Comparison of ENCODE assay signal across 7 mouse cellular contexts in the genomic region with DNA sequence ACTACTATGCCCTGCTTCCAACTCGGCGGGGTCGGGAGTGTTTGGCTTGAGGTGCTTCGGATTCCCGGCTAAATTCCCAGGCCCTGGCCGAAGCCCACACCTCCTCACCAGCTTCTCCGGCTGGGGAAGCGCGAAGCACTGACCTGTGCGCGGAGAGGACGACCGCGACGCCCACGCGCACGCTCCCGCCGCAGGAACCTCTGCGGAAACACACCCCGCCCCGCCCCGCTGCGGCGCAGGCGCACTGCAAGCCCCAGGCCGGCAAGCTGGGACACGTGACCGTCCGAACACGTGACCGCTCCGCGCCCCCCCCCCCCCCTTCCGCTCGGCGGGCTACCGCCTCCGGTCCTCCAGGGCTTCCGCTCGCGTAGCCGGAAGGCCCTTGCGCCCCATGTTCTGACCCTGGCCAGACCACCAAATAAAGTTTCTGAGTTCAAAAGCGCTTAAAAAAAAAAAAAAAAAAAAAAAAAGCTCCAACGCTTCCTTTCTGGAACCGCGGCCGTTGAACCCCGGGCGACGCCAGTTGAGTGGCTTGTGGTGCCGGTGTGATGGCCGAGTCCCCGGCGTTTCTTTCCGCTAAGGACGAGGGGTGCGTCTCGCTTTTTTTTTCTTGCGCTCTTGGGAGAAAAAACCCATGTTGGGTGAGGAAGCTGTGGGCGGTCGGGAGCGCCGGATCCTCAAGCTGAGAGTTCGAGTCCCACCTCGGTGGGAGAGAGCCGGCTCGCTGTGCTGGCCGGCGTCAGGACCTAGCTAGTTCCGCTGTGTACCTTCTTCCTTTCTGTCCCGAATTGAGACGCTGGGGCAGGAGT. TPM values are rescaled to one million over a fixed set of nuclear protein-coding genes. Genes with fewer than 3 reads are reported as not detected.
DNase-seq lines count a peak whose midpoint lies in the region; ATAC-seq and TF ChIP-seq lines count a peak whose summit lies in the region.

A gene (minus strand): TSS at position 266 of the 809 bp plus-strand sequence.
A gene (plus strand): TSS at position 345 of the 809 bp plus-strand sequence.

- peaks cover 11% of the 10 kb centered on the region; the same call in 1 of the 2 replicates for H3K36me3 ChIP-seq in intestine, postnatal 0 days (ENCODE audit: control insufficient read depth, insufficient read depth)
- H3K36me3 ChIP-seq in midbrain, embryonic 12.5 days, result peaks cover 11% of the 10 kb centered on the region; the same call in 1 of the 2 replicates
- H3K36me3 ChIP-seq in small intestine, adult 2 months (ENCODE audit: control insufficient read depth, insufficient read depth, low read length), result peaks cover 11% of the 10 kb centered on the region

- no peaks in the 10 kb centered on the region for H3K9me3 ChIP-seq in intestine, postnatal 0 days (ENCODE audit: control insufficient read depth)
- H3K9me3 ChIP-seq in midbrain, embryonic 12.5 days, result no peaks in the 10 kb centered on the region

- WGBS in intestine, postnatal 0 days, result under 1% methylated on average over 65 of the region's 75 CpGs
- under 1% methylated on average over 72 of the region's 75 CpGs for WGBS in midbrain, embryonic 12.5 days
- WGBS in small intestine, adult 2 months, result under 1% methylated on average over 75 of the region's 75 CpGs

- TF ChIP-seq CTCF in intestine, postnatal 0 days (IDR thresholded peaks at IDR 0.05; ENCODE audit: low read depth), result no peak
- no peak for TF ChIP-seq CTCF in small intestine, adult 2 months (IDR thresholded peaks at IDR 0.05; ENCODE audit: extremely low read depth, insufficient read length, insufficient replicate concordance, low read depth, low read length)

- peak; percentile 57; the same call in 1 of the 2 replicates for TF ChIP-seq POLR2A in small intestine, adult 2 months (IDR thresholded peaks at IDR 0.05; ENCODE audit: low read depth, low read length)

- no peaks in the 10 kb centered on the region for H3K4me1 ChIP-seq in intestine, postnatal 0 days (replicated peaks; ENCODE audit: control insufficient read depth, insufficient read depth, low read length)
- H3K4me1 ChIP-seq in midbrain, embryonic 12.5 days, result peaks cover 17% of the 10 kb centered on the region
- H3K4me1 ChIP-seq in small intestine, adult 2 months (ENCODE audit: control insufficient read depth, insufficient read depth, insufficient read length, low read length), result 0 out of 2 replicates have a peak, but pooled peaks cover 1% of the 10 kb centered on the region

- H3K27ac ChIP-seq in intestine, postnatal 0 days (ENCODE audit: low read depth, low read length), result peak within 1 kb of the TSS; percentile 91
- H3K27ac ChIP-seq in midbrain, embryonic 12.5 days (replicated peaks), result peak within 1 kb of the TSS; percentile 81
- peak within 1 kb of the TSS; percentile 98 for H3K27ac ChIP-seq in small intestine, adult 2 months (ENCODE audit: insufficient read depth, low read depth, low read length)

- intact Hi-C loops in left cerebral cortex, postnatal 4 days (cut with DNase I), result no loop called here

- peak within 1 kb of the TSS; percentile 73 for H3K9ac ChIP-seq in intestine, postnatal 0 days (ENCODE audit: low read depth, low read length)
- H3K9ac ChIP-seq in midbrain, embryonic 12.5 days (replicated peaks), result peak within 1 kb of the TSS; percentile 75

- H3K4me3 ChIP-seq in intestine, postnatal 0 days (ENCODE audit: low read depth, low read length), result peak within 1 kb of the TSS; percentile 68
- H3K4me3 ChIP-seq in midbrain, embryonic 12.5 days, result peak within 1 kb of the TSS; percentile 68
- H3K4me3 ChIP-seq in small intestine, adult 2 months (ENCODE audit: low read depth, low read length), result peak within 1 kb of the TSS; percentile 99

- H3K4me2 ChIP-seq in intestine, postnatal 0 days (replicated peaks; ENCODE audit: low read depth), result peak within 1 kb of the TSS; percentile 61
- peak within 1 kb of the TSS; percentile 72 for H3K4me2 ChIP-seq in midbrain, embryonic 12.5 days (replicated peaks)

- H3K27me3 ChIP-seq in intestine, postnatal 0 days (replicated peaks; ENCODE audit: control insufficient read depth, insufficient read depth, low read length), result no peaks in the 10 kb centered on the region
- H3K27me3 ChIP-seq in midbrain, embryonic 12.5 days, result no peaks in the 10 kb centered on the region
- H3K27me3 ChIP-seq in small intestine, adult 2 months (ENCODE audit: control insufficient read depth, insufficient read depth, low read length), result no peaks in the 10 kb centered on the region

- ATAC-seq in intestine, postnatal 0 days, result peak; percentile 98
- ATAC-seq in midbrain, embryonic 12.5 days (ENCODE audit: low FRiP score, low read depth), result peak; percentile 96

- peak; percentile 92 for DNase-seq in adrenal gland, adult 8-10 months
- DNase-seq in embryo, embryonic 9.5 days (ENCODE audit: extremely low spot score), result peak; percentile 97
- DNase-seq in gonadal fat pad, adult 2 months (ENCODE audit: low read depth), result peak; percentile 51
- peak; percentile 96 for DNase-seq in left cerebral cortex, postnatal 4 days

RNA-seq across cellular contexts. Expression of the first gene that starts in this region (rescaled TPM):
- 10 to 100 TPM; 39.8 to 49.9 (median 41.7) TPM for total RNA-seq in adrenal gland, adult 8-10 months (2022)
- polyA plus RNA-seq in gonadal fat pad, adult 2 months (2012; rRNA removed), result 30.1 and 31.0 TPM in 2 replicates
- polyA plus RNA-seq in intestine, postnatal 0 days (2015; fragmentation: Nextera tagmentation; extraction: Ambion mirVana), result 24.8 and 26.8 TPM in 2 replicates
- total RNA-seq in left cerebral cortex, postnatal 4 days (2021), result 10 to 100 TPM; 25.2 to 29.7 TPM
- polyA plus RNA-seq in midbrain, embryonic 12.5 days (2016; fragmentation: Nextera tagmentation; extraction: Ambion mirVana), result 49.0 and 53.7 TPM in 2 replicates
- polyA plus RNA-seq in small intestine, adult 2 months (2012; rRNA removed), result 10.0 and 17.1 TPM in 2 replicates

RNA-seq across cellular contexts. Expression of the second gene that starts in this region (rescaled TPM):
- 10 to 100 TPM; 15.6 to 20.7 (median 16.7) TPM for total RNA-seq in adrenal gland, adult 8-10 months (2022)
- polyA plus RNA-seq in gonadal fat pad, adult 2 months (2012; rRNA removed), result 7.3 and 7.8 TPM in 2 replicates
- polyA plus RNA-seq in intestine, postnatal 0 days (2015; fragmentation: Nextera tagmentation; extraction: Ambion mirVana), result 9.5 and 10.3 TPM in 2 replicates
- 10 to 100 TPM in 1 of 2 experiments, 1 to 10 TPM in 1; 9.9 to 10.8 TPM for total RNA-seq in left cerebral cortex, postnatal 4 days (2021)
- polyA plus RNA-seq in midbrain, embryonic 12.5 days (2016; fragmentation: Nextera tagmentation; extraction: Ambion mirVana), result 23.1 TPM in 2 replicates
- polyA plus RNA-seq in small intestine, adult 2 months (2012; rRNA removed), result 2.5 and 4.5 TPM in 2 replicates

Comparison
In these comparisons a context has a peak if more than half of its experiments do, and no peak if none do; other contexts are left out.
1. Peak in every context shown above with its lines: DNase-seq, ATAC-seq, H3K4me3 ChIP-seq and H3K27ac ChIP-seq.